Mouse (Mus musculus): ENCODE measurements around the gene Ecd. TPM values are rescaled to one million over a fixed set of nuclear protein-coding genes. Genes with fewer than 3 reads are reported as not detected.

Gene Ecd
- polyA plus RNA-seq, 2 experiments: 31.0 to 46.4 TPM

DNA sequence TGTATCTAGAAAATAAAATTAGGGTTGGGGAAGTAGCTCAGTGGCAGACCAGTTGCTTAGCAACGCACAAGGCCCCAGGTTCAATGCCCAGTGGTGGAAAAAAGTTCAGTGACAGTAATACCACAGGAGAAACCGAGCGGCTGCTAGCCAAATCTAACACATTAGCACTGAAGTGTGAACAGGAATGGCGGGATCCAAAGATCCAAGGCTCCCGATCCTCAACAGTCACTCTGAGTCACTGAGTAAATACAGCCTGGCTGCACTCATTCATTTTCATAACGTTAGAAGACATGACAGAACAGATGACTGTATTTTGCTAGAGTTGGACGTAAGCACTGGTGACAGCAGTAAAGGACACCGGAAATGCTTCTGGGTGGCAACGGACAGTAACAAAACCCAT, 2.0 kb downstream of the Ecd start:
- no peak for TF ChIP-seq POLR2A (IDR thresholded peaks at IDR 0.05; ENCODE audit: borderline replicate concordance, extremely low read depth, insufficient read depth, insufficient read length)
- no peak overlapping the region for H3K4me3 ChIP-seq (replicated peaks; ENCODE audit: low read length)
- no peak overlapping the region for H3K9ac ChIP-seq (ENCODE audit: low read depth, low read length, severe bottlenecking)
- no peak overlapping the region for H3K27ac ChIP-seq (replicated peaks; ENCODE audit: low read depth, low read length)
- H3K4me1 ChIP-seq (ENCODE audit: control insufficient read depth, insufficient read depth, low read length): 0 out of 2 replicates have a peak, but pooled peaks cover 6% of the 10 kb centered on the region
- DNase-seq (ENCODE audit: low spot score): no peak
- no peaks in the 10 kb centered on the region for H3K27me3 ChIP-seq (ENCODE audit: control insufficient read depth, insufficient read depth, low read length)
- H3K9me3 ChIP-seq (ENCODE audit: control insufficient read depth, low read length): no peaks in the 10 kb centered on the region
- no peak for ATAC-seq (ENCODE audit: low FRiP score, low read depth)
- H3K4me2 ChIP-seq (replicated peaks; ENCODE audit: low read depth, low read length, severe bottlenecking): no peak overlapping the region
- H3K36me3 ChIP-seq (ENCODE audit: control insufficient read depth, insufficient read depth, low read length): peaks cover 42% of the 10 kb centered on the region
- WGBS: 90% methylated on average over 9 of the region's 9 CpGs

DNA sequence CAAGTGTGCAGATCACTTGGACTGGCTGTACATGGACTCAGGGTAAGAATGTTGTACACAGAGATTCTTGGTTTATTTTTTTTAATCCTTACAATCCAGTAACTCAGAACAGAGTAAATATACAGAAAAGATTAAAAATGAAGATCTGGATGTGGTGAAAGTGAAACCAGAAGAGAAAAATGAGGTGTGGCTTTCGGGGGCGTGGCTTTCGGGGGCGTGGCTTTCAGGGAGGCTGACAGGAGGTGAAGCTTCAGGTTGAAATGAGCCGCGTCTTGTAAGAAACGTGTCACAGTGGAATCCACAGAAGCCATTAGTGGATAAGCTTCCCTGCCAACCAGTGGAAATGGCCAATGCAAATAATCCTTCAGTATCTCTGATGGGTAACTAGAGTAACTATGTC, 7.1 kb downstream of the Ecd start:
- Histone ChIP-seq H3K4me1 (ENCODE audit: control insufficient read depth, insufficient read depth, low read length) (no peaks in the 10 kb centered on the region), H3K9me3 (ENCODE audit: control insufficient read depth, low read length) (no peaks in the 10 kb centered on the region), H3K36me3 (ENCODE audit: control insufficient read depth, insufficient read depth, low read length) (peaks cover 62% of the 10 kb centered on the region), H3K27me3 (ENCODE audit: control insufficient read depth, insufficient read depth, low read length) (no peaks in the 10 kb centered on the region), H3K27ac (replicated peaks; ENCODE audit: low read depth, low read length) (no peak overlapping the region), H3K4me2 (replicated peaks; ENCODE audit: low read depth, low read length, severe bottlenecking) (no peak overlapping the region), H3K9ac (ENCODE audit: low read depth, low read length, severe bottlenecking) (no peak overlapping the region), H3K4me3 (replicated peaks; ENCODE audit: low read length) (no peak overlapping the region)
- 88% methylated on average over 7 of the region's 7 CpGs for WGBS
- no peak for ATAC-seq (ENCODE audit: low FRiP score, low read depth)
- TF ChIP-seq POLR2A (IDR thresholded peaks at IDR 0.05; ENCODE audit: borderline replicate concordance, extremely low read depth, insufficient read depth, insufficient read length): no peak
- no peak for DNase-seq (ENCODE audit: low spot score)

DNA sequence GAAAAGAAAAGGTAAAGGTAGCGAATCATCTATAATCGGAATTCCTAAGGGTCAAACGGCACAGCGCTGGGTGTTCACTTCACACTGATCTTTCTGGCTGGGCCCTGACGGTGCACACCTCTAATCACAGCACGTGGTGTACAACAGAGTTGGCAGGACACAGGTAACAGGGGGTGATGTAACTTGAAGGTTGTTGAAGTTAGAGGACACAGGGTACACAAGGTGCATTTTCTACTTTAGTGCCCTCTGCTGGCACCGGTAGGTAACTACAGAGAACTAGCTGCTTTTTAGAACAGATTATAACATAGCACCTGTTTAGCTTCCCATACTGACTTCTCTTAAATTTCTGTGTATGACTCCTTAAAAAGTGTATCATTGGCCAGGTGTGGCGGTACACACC, 7.8 kb downstream of the Ecd start:
- Histone ChIP-seq H3K9me3 (ENCODE audit: control insufficient read depth, low read length) (no peaks in the 10 kb centered on the region), H3K36me3 (ENCODE audit: control insufficient read depth, insufficient read depth, low read length) (peaks cover 62% of the 10 kb centered on the region), H3K27ac (replicated peaks; ENCODE audit: low read depth, low read length) (no peak overlapping the region), H3K9ac (ENCODE audit: low read depth, low read length, severe bottlenecking) (no peak overlapping the region), H3K4me2 (replicated peaks; ENCODE audit: low read depth, low read length, severe bottlenecking) (no peak overlapping the region), H3K27me3 (ENCODE audit: control insufficient read depth, insufficient read depth, low read length) (no peaks in the 10 kb centered on the region), H3K4me3 (replicated peaks; ENCODE audit: low read length) (no peak overlapping the region), H3K4me1 (ENCODE audit: control insufficient read depth, insufficient read depth, low read length) (no peaks in the 10 kb centered on the region)
- DNase-seq (ENCODE audit: low spot score): no peak
- no peak for ATAC-seq (ENCODE audit: low FRiP score, low read depth)
- 83% methylated on average over 8 of the region's 8 CpGs for WGBS
- TF ChIP-seq POLR2A (IDR thresholded peaks at IDR 0.05; ENCODE audit: borderline replicate concordance, extremely low read depth, insufficient read depth, insufficient read length): no peak

DNA sequence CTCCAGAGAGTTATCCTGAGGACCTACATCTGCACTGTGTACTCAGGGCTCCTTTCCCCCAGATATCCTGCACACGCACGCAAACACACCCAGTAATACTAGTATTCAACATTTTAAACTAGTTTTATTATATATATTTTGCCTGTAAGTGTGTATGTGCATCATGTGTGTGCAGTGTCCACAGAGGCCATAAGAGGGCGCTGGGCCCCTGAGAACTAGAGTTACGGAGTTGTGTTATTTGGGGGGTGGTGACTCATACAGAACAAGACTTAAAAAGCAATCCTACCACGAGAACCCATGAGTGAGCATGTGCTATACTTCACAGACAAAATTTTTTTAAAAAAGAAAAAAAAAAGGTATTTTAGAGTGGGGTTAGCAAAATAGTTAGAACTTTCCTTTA, 8.5 kb downstream of the Ecd start:
- H3K9me3 ChIP-seq (ENCODE audit: control insufficient read depth, low read length): no peaks in the 10 kb centered on the region
- H3K9ac ChIP-seq (ENCODE audit: low read depth, low read length, severe bottlenecking): no peak overlapping the region
- ATAC-seq (ENCODE audit: low FRiP score, low read depth) (no peak), DNase-seq (ENCODE audit: low spot score) (no peak)
- WGBS: 97% methylated on average over 5 of the region's 5 CpGs
- no peak overlapping the region for H3K4me3 ChIP-seq (replicated peaks; ENCODE audit: low read length)
- H3K4me1 ChIP-seq (ENCODE audit: control insufficient read depth, insufficient read depth, low read length): no peaks in the 10 kb centered on the region
- no peak for TF ChIP-seq POLR2A (IDR thresholded peaks at IDR 0.05; ENCODE audit: borderline replicate concordance, extremely low read depth, insufficient read depth, insufficient read length)
- H3K27ac ChIP-seq (replicated peaks; ENCODE audit: low read depth, low read length): no peak overlapping the region
- no peak overlapping the region for H3K4me2 ChIP-seq (replicated peaks; ENCODE audit: low read depth, low read length, severe bottlenecking)
- H3K36me3 ChIP-seq (ENCODE audit: control insufficient read depth, insufficient read depth, low read length): peaks cover 64% of the 10 kb centered on the region
- H3K27me3 ChIP-seq (ENCODE audit: control insufficient read depth, insufficient read depth, low read length): no peaks in the 10 kb centered on the region

DNA sequence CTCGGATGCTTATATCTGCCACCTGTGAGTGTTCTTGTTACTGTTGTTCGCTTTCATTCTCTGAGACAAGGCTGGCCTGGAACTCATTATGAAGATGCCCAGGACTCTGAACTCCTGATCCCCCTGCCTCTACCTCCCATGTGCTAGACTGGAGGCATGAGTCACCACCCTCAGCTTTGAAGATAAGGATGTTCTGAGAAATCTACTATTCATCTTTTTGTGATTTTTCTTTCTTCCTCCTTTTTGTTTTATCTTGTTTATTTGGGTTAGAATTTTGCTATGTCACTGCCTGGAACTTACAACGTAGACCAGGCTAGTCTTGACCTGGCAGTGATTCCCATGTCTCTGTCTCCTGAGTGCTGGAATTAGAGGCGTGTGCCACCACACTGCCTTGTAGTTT, 16.6 kb downstream of the Ecd start:
- DNase-seq (ENCODE audit: low spot score): no peak
- H3K27me3 ChIP-seq (ENCODE audit: control insufficient read depth, insufficient read depth, low read length): no peaks in the 10 kb centered on the region
- TF ChIP-seq POLR2A (IDR thresholded peaks at IDR 0.05; ENCODE audit: borderline replicate concordance, extremely low read depth, insufficient read depth, insufficient read length): no peak
- H3K4me2 ChIP-seq (replicated peaks; ENCODE audit: low read depth, low read length, severe bottlenecking): no peak overlapping the region
- no peak overlapping the region for H3K27ac ChIP-seq (replicated peaks; ENCODE audit: low read depth, low read length)
- no peak for ATAC-seq (ENCODE audit: low FRiP score, low read depth)
- H3K4me1 ChIP-seq (ENCODE audit: control insufficient read depth, insufficient read depth, low read length): no peaks in the 10 kb centered on the region
- H3K36me3 ChIP-seq (ENCODE audit: control insufficient read depth, insufficient read depth, low read length): peaks cover 89% of the 10 kb centered on the region
- no peaks in the 10 kb centered on the region for H3K9me3 ChIP-seq (ENCODE audit: control insufficient read depth, low read length)
- H3K4me3 ChIP-seq (replicated peaks; ENCODE audit: low read length): no peak overlapping the region
- no peak overlapping the region for H3K9ac ChIP-seq (ENCODE audit: low read depth, low read length, severe bottlenecking)
- 86% methylated on average over 4 of the region's 4 CpGs for WGBS

DNA sequence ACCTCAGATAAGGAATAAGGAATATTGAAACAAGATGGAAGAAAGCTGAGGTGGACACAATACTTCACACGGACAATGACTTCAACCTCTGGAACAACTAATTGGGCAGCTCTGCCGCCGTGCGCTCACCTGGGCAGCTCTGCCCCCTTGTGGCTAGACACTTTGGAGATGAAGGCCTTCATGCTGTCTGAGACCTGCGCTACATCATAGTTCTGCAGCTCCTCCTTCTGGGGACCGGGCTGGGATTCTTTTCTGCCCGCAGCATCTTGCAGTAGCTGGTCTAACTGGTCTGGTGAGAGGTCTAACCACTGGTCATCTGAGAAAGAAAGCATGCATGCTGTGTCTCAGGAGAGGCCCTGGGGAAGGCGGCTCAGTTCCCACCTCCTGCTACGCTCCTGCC, 19.4 kb downstream of the Ecd start:
- no peak overlapping the region for H3K4me2 ChIP-seq (replicated peaks; ENCODE audit: low read depth, low read length, severe bottlenecking)
- H3K27me3 ChIP-seq (ENCODE audit: control insufficient read depth, insufficient read depth, low read length): no peaks in the 10 kb centered on the region
- no peak for DNase-seq (ENCODE audit: low spot score)
- no peak overlapping the region for H3K27ac ChIP-seq (replicated peaks; ENCODE audit: low read depth, low read length)
- TF ChIP-seq POLR2A (IDR thresholded peaks at IDR 0.05; ENCODE audit: borderline replicate concordance, extremely low read depth, insufficient read depth, insufficient read length): no peak
- H3K9me3 ChIP-seq (ENCODE audit: control insufficient read depth, low read length): no peaks in the 10 kb centered on the region
- no peak for ATAC-seq (ENCODE audit: low FRiP score, low read depth)
- WGBS: 74% methylated on average over 9 of the region's 9 CpGs
- peaks cover 87% of the 10 kb centered on the region for H3K36me3 ChIP-seq (ENCODE audit: control insufficient read depth, insufficient read depth, low read length)
- H3K4me1 ChIP-seq (ENCODE audit: control insufficient read depth, insufficient read depth, low read length): no peaks in the 10 kb centered on the region
- H3K9ac ChIP-seq (ENCODE audit: low read depth, low read length, severe bottlenecking): no peak overlapping the region
- no peak overlapping the region for H3K4me3 ChIP-seq (replicated peaks; ENCODE audit: low read length)

Data from limb, embryonic 14.5 days (tissue).